Mouse (Mus musculus) thymus, adult 2 months (tissue): Measurements from ENCODE around the gene Klhl30.

Source experiments
- CTCF ChIP-seq: fragments of 200-500 bp; IDR thresholded peaks from 2 replicates; pipeline ENCODE4 v1.5.1; 2012; ENCODE audit warnings: mild to moderate bottlenecking, control low read depth, low read length, moderate library complexity, borderline replicate concordance; ENCODE audit not compliant: control insufficient read depth, poor library complexity, insufficient read depth; ENCODE audit errors: extremely low read depth
- POLR2A ChIP-seq: fragments of 200-500 bp; IDR thresholded peaks from 2 replicates; pipeline ENCODE4 v1.6.1; 2012; ENCODE audit warnings: mild to moderate bottlenecking, low read length, control low read depth, moderate library complexity; ENCODE audit not compliant: control insufficient read depth, poor library complexity, insufficient read depth; ENCODE audit errors: extremely low read depth

GRCm38 (mm10) chr1:91333582-91333981 is 17.2 kb upstream of the Klhl30 start:
- TF ChIP-seq CTCF = no peak
- TF ChIP-seq POLR2A = no peak
